Mouse (Mus musculus) c-Kit-positive CD71-positive TER-119-negative erythroid progenitor cells, embryonic 14.5 days (primary cell): Measurements from ENCODE around the gene Emp1.

Source experiments
- DNase-seq: peaks from one replicate; pipeline ENCODE4 v3.0.0-alpha.2; 2013; ENCODE audit warnings: low read depth

The Emp1 gene

GRCm38 (mm10) chr6:135362459-135363159 lies at the start of gene Emp1:
Gene Emp1 (plus strand): TSS chr6:135362545.
- DNase-seq = no peak

- DNase-seq = no peak
Measured at GRCm38 (mm10) chr6:135313981-135314380, 48.4 kb upstream of the Emp1 start.

GRCm38 (mm10) chr6:135316141-135316540 lies 46.2 kb upstream of the Emp1 start:
- no peak for DNase-seq

- no peak for DNase-seq
Measured at GRCm38 (mm10) chr6:135319431-135319933, 42.9 kb upstream of the Emp1 start.

- DNase-seq = no peak
Measured at GRCm38 (mm10) chr6:135322749-135323148, 39.6 kb upstream of the Emp1 start.

GRCm38 (mm10) chr6:135323311-135323982 lies 38.9 kb upstream of the Emp1 start:
- no peak for DNase-seq

- no peak for DNase-seq
Measured at GRCm38 (mm10) chr6:135324111-135324510, 38.2 kb upstream of the Emp1 start.

- DNase-seq = no peak
Measured at GRCm38 (mm10) chr6:135324686-135325300, 37.6 kb upstream of the Emp1 start.

GRCm38 (mm10) chr6:135326847-135327246 lies 35.5 kb upstream of the Emp1 start:
- no peak for DNase-seq

GRCm38 (mm10) chr6:135331916-135332315 lies 30.4 kb upstream of the Emp1 start:
- DNase-seq = no peak

- no peak for DNase-seq
Measured at GRCm38 (mm10) chr6:135332737-135333281, 29.5 kb upstream of the Emp1 start.

GRCm38 (mm10) chr6:135333994-135334651 lies 28.2 kb upstream of the Emp1 start:
- DNase-seq = no peak

- DNase-seq = no peak
Measured at GRCm38 (mm10) chr6:135336376-135336775, 26.0 kb upstream of the Emp1 start.

GRCm38 (mm10) chr6:135340355-135341075 lies 21.8 kb upstream of the Emp1 start:
- no peak for DNase-seq

GRCm38 (mm10) chr6:135341076-135341378 lies 21.3 kb upstream of the Emp1 start:
- no peak for DNase-seq

- no peak for DNase-seq
Measured at GRCm38 (mm10) chr6:135351638-135352302, 10.6 kb upstream of the Emp1 start.

- no peak for DNase-seq
Measured at GRCm38 (mm10) chr6:135352537-135352936, 9.8 kb upstream of the Emp1 start.

GRCm38 (mm10) chr6:135354953-135355352 lies 7.4 kb upstream of the Emp1 start:
- no peak for DNase-seq

GRCm38 (mm10) chr6:135360331-135360730 lies 2.0 kb upstream of the Emp1 start:
- no peak for DNase-seq

GRCm38 (mm10) chr6:135362098-135362458 lies 267 bp upstream of the Emp1 start:
- DNase-seq = no peak

- DNase-seq = no peak
Measured at GRCm38 (mm10) chr6:135363344-135364040, 1.1 kb downstream of the Emp1 start.
